Mouse (Mus musculus) thymus, postnatal 10 days (tissue): ENCODE data around the gene Akap13.

Experiments used
- DNase-seq, 2 experiments: peaks; one replicate each; pipeline ENCODE4 v3.0.0; 2021; ENCODE audit warnings: low spot score in 2 of 2

The Akap13 gene

GRCm38 (mm10) chr7:75633807-75634526 lies 178.6 kb downstream of the Akap13 start:
- DNase-seq: no peak

DNA sequence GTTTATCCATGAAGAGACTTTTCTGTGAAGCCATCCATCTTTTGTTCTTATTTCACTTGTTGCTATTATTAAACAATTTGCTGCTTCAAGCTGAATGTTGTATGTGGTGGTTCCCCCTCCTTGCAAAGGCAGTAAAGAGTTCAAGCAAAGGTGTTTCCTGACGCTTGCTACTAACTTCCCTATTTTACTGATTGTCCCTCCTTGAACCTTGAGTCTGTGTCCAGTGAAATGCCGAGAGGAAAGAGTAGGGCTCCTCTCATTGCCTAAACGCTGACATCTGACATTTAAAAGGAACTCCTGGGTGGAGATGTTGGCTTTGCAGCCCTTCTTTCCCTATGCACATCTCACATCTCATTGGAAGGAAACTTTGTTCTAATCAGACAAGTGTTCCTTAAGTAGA lies 183.4 kb downstream of the Akap13 start:
- DNase-seq: no peak

- DNase-seq: peak; percentile 60 to 87
Measured at GRCm38 (mm10) chr7:75639541-75639940, 184.2 kb downstream of the Akap13 start.

DNA sequence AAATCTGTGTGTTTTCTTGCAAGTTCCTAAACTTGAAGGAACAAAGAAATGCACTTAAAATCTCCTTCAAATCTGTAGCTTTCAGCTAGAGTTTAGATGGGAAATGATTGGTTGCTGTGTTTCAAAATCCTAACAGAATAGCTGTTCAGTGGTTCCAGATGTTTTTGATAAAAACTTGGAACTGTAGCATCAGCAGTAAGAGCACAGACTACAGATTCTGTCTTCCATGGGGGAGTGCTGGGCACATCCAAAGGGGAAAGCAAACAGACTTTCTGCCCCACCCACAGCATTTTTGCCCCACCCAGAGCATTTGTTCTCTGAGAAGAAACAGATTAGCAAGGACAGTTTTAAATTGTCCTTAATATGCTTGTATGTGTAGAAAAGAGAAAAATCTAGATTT lies 184.7 kb downstream of the Akap13 start:
- DNase-seq: no peak

DNA sequence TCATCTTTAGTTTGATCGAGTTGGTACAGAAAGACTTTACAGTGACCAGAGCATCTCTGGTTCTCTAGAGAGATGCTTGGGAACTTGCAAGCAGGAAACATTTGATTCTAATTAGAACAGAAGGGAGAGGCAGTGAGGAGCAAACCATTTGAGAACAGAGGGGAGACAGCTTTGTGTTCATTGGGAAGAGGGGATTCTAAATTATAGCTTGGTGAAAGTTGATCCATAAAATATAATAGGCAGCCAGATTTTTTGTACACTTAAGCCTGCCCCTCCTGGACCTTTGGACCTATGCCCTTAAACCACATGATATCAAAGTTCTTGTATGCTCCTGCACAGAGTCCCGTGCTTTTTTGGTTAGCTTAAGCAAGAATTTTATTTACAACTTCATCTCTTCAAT lies 185.3 kb downstream of the Akap13 start:
- no peak for DNase-seq

GRCm38 (mm10) chr7:75641415-75642177 lies 186.3 kb downstream of the Akap13 start:
- no peak for DNase-seq

GRCm38 (mm10) chr7:75642178-75642777 lies 186.9 kb downstream of the Akap13 start:
- no peak for DNase-seq

- DNase-seq: no peak
Measured at GRCm38 (mm10) chr7:75642846-75643563, 187.7 kb downstream of the Akap13 start.

DNA sequence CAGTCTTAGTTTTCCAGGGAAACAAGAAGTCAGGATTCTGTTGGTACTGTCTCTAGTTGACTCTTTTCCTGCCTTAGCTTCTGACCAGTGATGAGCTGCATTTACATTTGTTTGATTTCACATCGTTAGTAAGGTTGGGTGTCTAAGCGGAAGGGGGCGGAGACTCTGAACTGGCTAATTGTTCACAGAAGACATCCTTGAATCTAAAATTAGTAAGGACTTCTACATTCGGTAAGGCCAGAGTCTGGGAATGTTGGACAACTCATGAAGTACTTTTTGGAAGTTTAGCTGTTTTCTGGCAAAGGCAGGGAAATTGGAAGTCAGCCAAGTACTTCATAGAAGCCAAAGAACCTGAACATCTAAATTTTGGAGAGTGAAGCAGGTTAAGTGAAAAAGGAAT lies 188.7 kb downstream of the Akap13 start:
- no peak for DNase-seq

DNA sequence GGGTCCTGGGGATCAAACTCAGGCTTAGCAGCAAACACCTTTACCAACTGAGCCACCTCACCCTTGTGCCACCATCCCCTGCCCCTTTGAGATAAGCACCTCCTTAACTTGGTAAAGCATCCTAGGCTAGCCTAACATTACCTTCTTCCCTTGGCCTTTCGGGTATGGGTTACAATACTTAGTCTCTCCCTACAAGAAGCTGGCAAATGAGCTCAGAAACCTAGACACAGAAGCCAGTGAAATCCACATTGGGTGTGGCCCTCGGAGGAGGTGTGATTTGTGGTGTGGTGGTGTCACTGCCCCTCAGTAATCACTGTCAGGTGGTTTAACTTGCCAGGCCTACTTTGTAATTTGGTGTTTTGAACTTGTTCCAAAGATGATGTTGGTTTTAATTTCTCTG lies 189.3 kb downstream of the Akap13 start:
- no peak for DNase-seq

- DNase-seq: no peak
Measured at GRCm38 (mm10) chr7:75645156-75645933, 190.0 kb downstream of the Akap13 start.

GRCm38 (mm10) chr7:75648051-75648450 lies 192.7 kb downstream of the Akap13 start:
- no peak for DNase-seq

GRCm38 (mm10) chr7:75648961-75649360 lies 193.6 kb downstream of the Akap13 start:
- no peak for DNase-seq

DNA sequence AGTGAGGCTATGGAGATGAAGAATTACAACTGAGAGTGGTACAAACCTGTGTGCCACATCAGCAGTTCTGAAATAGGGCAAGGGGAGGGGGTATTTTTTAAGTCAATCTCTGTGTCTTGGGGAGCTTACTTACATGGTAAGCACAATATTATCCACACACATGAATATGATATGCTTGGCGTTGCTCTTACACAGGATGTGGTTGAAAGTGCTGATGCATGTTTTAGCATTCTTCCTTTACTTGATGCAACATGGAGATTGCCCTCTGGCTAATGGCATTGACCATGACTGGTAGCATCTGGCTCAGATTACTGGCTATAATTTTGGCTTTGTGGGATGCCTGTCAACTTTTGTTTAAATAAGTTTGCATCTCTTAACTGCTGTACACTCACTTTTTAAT lies 194.6 kb downstream of the Akap13 start:
- DNase-seq: peak in 1 of 2 experiments; percentile 13

DNA sequence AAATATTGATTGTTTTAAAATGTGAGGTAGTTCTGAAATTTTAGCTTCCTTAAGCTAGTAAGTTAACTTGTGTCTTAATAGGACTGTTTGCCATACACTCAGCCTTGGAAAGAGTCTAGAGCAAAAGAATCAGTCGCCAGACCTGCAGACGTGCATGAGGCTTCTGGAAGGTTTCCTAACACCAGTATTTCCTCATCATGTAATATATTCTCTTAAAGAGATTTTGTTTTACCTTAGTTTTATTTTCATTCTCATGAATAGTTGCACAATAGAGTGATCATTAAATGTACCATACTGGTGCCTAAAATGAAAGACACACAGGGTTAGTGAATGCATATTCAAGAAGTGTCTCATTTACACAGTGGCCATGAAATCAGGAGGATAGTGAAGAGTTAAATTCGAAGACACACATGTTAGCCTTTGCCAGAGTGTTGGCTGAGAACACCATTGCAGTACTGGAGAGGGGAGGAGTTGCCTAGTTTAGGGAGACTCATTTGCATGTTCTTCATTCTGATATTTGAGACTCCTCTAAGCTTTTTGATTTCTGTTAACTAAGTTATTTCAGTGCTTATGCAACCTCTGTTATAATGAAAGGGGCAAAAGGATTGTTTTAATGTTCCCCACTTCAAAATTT lies 198.5 kb downstream of the Akap13 start:
- no peak for DNase-seq

DNA sequence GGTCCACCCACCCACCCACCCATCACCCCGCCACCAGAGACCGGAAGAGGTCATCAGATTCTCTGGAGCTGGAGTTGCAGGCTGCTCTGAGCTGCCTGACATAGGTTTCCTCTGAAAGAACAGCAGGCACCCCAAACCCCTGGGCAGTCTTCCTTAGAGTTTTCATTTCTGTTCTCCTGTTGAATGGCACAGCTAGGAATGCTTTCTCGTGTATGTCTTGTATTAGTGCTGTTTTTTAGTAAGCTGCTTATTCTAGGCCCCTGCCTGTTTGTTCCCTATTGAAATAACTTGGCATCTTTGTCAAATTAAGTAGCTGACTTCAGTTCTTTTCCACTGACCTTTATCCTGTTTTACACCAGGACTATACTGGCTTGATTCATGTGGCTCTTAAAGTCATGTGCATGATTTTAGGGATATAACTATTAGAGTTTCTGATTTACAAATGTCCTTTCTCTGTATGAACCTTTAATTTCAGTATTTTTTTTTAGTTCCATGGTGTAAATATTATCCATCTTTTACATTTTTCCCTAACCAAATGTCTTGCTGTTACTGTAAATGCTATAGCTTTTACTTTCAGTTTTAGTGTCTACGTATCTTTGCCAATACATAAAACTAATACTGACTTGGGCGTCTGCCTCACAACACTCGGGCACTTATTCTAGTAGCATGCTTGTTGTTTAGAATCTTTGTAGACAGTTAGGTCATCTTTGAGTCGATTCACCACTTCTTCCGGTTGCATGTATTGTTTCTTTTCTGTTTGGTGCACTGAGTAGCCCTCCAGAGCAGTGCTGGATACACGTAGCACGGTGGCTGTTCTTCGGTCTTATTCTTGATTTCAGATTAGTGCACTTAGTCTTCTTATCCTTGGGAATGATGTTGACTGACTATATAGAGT lies 200.1 kb downstream of the Akap13 start:
- no peak for DNase-seq

DNA sequence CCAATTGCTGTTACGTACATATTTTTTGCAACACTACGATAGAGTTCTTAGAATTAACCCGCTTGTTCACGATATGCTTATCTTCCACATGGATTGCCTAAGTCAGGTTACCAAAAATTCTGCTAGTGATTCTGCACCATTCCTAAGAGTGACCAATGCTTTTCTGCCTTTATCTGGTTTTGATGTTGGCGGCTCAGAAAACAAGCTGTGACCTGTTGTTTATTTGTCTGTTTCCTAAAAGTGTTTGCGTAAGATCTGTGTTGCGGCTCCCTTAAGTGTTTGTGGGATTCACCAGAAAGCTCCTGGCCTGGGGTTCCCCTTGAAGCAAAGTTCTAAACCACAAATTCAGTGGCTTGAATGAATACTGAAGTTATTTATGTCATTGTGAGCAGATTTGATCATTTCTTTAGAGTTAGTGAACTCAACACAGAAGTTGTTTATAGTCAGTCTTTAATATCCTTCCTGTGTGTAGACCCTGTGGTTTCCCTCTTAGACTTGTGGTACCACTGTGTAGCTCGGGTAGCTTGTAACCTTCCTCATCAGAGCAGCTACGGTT lies 201.0 kb downstream of the Akap13 start:
- no peak for DNase-seq

DNA sequence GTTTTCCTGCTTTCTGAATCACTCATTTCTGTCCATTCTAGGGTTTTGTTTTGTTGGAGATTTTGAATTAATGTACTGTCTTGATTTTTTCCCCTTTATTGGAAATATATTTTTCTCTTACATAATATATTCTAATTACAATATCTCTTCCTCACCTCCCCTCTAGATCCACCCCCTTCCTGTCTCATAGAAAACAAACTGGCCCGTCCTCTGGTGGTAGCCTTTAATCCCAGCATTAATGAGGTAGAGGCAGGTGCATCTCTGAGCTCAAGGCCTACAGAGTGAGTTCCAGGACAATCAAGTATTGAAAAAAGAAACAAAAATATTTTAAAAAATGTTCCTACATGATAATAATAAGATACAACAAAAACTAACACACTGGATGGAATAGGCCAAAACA lies 201.6 kb downstream of the Akap13 start:
- no peak for DNase-seq

DNA sequence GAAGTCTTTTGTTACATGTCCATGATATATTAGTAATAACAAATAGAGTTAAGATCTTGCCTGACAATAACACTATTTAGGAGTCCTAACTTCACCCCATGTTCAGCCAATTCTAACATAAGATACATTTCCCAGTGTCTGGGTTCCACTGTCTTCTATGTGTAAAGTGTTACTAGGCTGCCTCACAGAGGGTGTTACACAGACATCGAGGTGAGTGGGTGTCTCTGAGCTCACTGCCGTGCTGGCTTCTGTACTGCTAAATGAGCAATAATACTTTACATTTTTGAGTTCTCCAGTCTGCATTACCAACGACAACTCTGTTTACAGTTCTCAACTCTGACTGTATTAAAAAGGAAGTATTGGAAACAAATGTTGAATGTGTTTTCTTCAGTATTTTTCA lies 209.1 kb downstream of the Akap13 start:
- no peak for DNase-seq

GRCm38 (mm10) chr7:75666982-75667381 lies 211.6 kb downstream of the Akap13 start:
- no peak for DNase-seq
